Mouse (Mus musculus) heart, embryonic 11.5 days (tissue): ENCODE results near the gene Tmem150b. TPM values are rescaled to one million over a fixed set of nuclear protein-coding genes. Genes with fewer than 3 reads are reported as not detected.
A peak's percentile ranks its signal among the peaks of the same experiment; 100 is the strongest.

ENCODE experiments used
- ATAC-seq: fragments of 200-750 bp; cut with Nextera tagmentation; replicated peaks from 2 replicates; pipeline ENCODE4 v1.8.0; 2017; ENCODE audit warnings: moderate library complexity; ENCODE audit not compliant: insufficient number of reproducible peaks, low FRiP score, low TSS enrichment
- H3K27ac ChIP-seq: fragments of 300-500 bp; sonication (generic); 2 replicates; pipeline ENCODE4 v1.5.1; 2014; ENCODE audit warnings: mild to moderate bottlenecking, low read depth, low read length
- H3K27me3 ChIP-seq: fragments of 300-500 bp; sonication (generic); 2 replicates; pipeline ENCODE4 v1.6.1; 2014; ENCODE audit warnings: mild to moderate bottlenecking, low read length, mixed read lengths; ENCODE audit not compliant: control insufficient read depth, insufficient read depth
- H3K36me3 ChIP-seq: fragments of 300-500 bp; sonication (generic); 2 replicates; pipeline ENCODE4 v1.6.1; 2014; ENCODE audit warnings: mild to moderate bottlenecking, low read length, moderate library complexity, mixed read lengths; ENCODE audit not compliant: control insufficient read depth, insufficient read depth
- H3K4me1 ChIP-seq: fragments of 300-500 bp; sonication (generic); 2 replicates; pipeline ENCODE4 v1.6.1; 2014; ENCODE audit warnings: low read length; ENCODE audit not compliant: control insufficient read depth, insufficient read depth
- H3K4me2 ChIP-seq: fragments of 300-500 bp; sonication (generic); 2 replicates; pipeline ENCODE4 v1.6.1; 2014; ENCODE audit warnings: mild to moderate bottlenecking, moderate library complexity
- H3K4me3 ChIP-seq: fragments of 300-500 bp; sonication (generic); 2 replicates; pipeline ENCODE4 v1.5.1; 2014; ENCODE audit warnings: low read depth, low read length
- H3K9ac ChIP-seq: fragments of 300-500 bp; sonication (generic); 2 replicates; pipeline ENCODE4 v1.6.1; 2014; ENCODE audit warnings: mild to moderate bottlenecking, low read depth, low read length, moderate library complexity
- H3K9me3 ChIP-seq: fragments of 300-500 bp; sonication (generic); replicated peaks from 2 replicates; pipeline ENCODE4 v1.6.1; 2016; ENCODE audit warnings: low read length; ENCODE audit not compliant: control insufficient read depth
- WGBS: fragments of 180-500 bp; shearing (Covaris S2); extraction: QIAGEN DNeasy Blood & Tissue Kit; methylation state at CpG from one replicate; pipeline ENCODE4 v1.1.7; 2014; ENCODE audit not compliant: insufficient replicate concordance; 5-methylcytosine and 5-hydroxymethylcytosine counted together
- polyA plus RNA-seq: library from polyadenylated mRNA; unstranded; fragments of >200 nt; fragmentation: Nextera tagmentation; extraction: Ambion mirVana; gene quantifications from 2 replicates; pipeline ENCODE4 v1.2.1, GENCODE M21; 2014

Gene Tmem150b
- polyA plus RNA-seq = not detected in 2 replicates

- 66% methylated on average over 7 of the region's 7 CpGs for WGBS
- Histone ChIP-seq H3K4me3 (no peak within 1 kb of the TSS), H3K27ac (no peak within 1 kb of the TSS), H3K9me3 (no peaks in the 10 kb centered on the region), H3K4me1 (no peaks in the 10 kb centered on the region), H3K4me2 (no peak within 1 kb of the TSS), H3K27me3 (no peaks in the 10 kb centered on the region), H3K36me3 (no peaks in the 10 kb centered on the region), H3K9ac (no peak within 1 kb of the TSS)
- ATAC-seq = no peak
Measured at GRCm38 (mm10) chr7:4725169-4725568, at the start of gene Tmem150b. Gene Tmem150b, minus strand, starts transcription at chr7:4725249.

GRCm38 (mm10) chr7:4771202-4771601 lies 46.2 kb upstream of the Tmem150b start, which contains the start of gene Fam71e2:
Gene Fam71e2, minus strand, starts transcription at chr7:4771302.
- Histone ChIP-seq H3K4me2 (no peak within 1 kb of the TSS), H3K9me3 (no peaks in the 10 kb centered on the region), H3K36me3 (no peaks in the 10 kb centered on the region), H3K4me1 (no peaks in the 10 kb centered on the region), H3K27me3 (peaks cover 18% of the 10 kb centered on the region), H3K4me3 (no peak within 1 kb of the TSS), H3K27ac (no peak within 1 kb of the TSS), H3K9ac (no peak within 1 kb of the TSS)
- 62% methylated on average over 3 of the region's 5 CpGs for WGBS
- no peak for ATAC-seq

GRCm38 (mm10) chr7:4764946-4765710 lies 40.1 kb upstream of the Tmem150b start:
- Histone ChIP-seq H3K4me3 (no peak overlapping the region), H3K27ac (no peak overlapping the region), H3K4me2 (no peak overlapping the region), H3K27me3 (no peaks in the 10 kb centered on the region), H3K9me3 (no peaks in the 10 kb centered on the region), H3K9ac (no peak overlapping the region), H3K36me3 (no peaks in the 10 kb centered on the region), H3K4me1 (no peaks in the 10 kb centered on the region)
- WGBS = 31% methylated on average over 4 of the region's 4 CpGs
- no peak for ATAC-seq

- Histone ChIP-seq H3K27me3 (no peaks in the 10 kb centered on the region), H3K9me3 (no peaks in the 10 kb centered on the region), H3K4me3 (no peak overlapping the region), H3K27ac (no peak overlapping the region), H3K4me1 (no peaks in the 10 kb centered on the region), H3K36me3 (no peaks in the 10 kb centered on the region), H3K9ac (no peak overlapping the region), H3K4me2 (no peak overlapping the region)
- ATAC-seq = no peak
- 41% methylated on average over 1 of the region's 1 CpGs for WGBS
Measured at GRCm38 (mm10) chr7:4759670-4760069, 34.6 kb upstream of the Tmem150b start.

GRCm38 (mm10) chr7:4752821-4753570 lies 27.9 kb upstream of the Tmem150b start, which contains the start of gene Cox6b2:
Gene Cox6b2, minus strand, starts transcription at chr7:4753094.
- H3K9ac ChIP-seq = peak within 1 kb of the TSS; percentile 60
- H3K27ac ChIP-seq = no peak within 1 kb of the TSS
- no peaks in the 10 kb centered on the region for H3K9me3 ChIP-seq
- H3K4me1 ChIP-seq = peaks cover 12% of the 10 kb centered on the region
- no peaks in the 10 kb centered on the region for H3K36me3 ChIP-seq
- ATAC-seq = peak; percentile 93
- peak within 1 kb of the TSS; percentile 43 for H3K4me3 ChIP-seq
- H3K27me3 ChIP-seq = no peaks in the 10 kb centered on the region
- 3% methylated on average over 21 of the region's 24 CpGs for WGBS
- H3K4me2 ChIP-seq = peak within 1 kb of the TSS; percentile 68

GRCm38 (mm10) chr7:4751971-4752820 lies 27.1 kb upstream of the Tmem150b start:
- H3K9me3 ChIP-seq = no peaks in the 10 kb centered on the region
- H3K4me2 ChIP-seq = peak overlapping the region; percentile 68
- H3K4me3 ChIP-seq = peak overlapping the region; percentile 43
- no peaks in the 10 kb centered on the region for H3K27me3 ChIP-seq
- 2% methylated on average over 30 of the region's 30 CpGs for WGBS
- H3K9ac ChIP-seq = peak overlapping the region; percentile 60
- H3K27ac ChIP-seq = no peak overlapping the region
- ATAC-seq = peak; percentile 83
- H3K4me1 ChIP-seq = peaks cover 12% of the 10 kb centered on the region
- H3K36me3 ChIP-seq = no peaks in the 10 kb centered on the region

- Histone ChIP-seq H3K9me3 (no peaks in the 10 kb centered on the region), H3K4me1 (peaks cover 12% of the 10 kb centered on the region), H3K4me2 (no peak overlapping the region), H3K4me3 (no peak overlapping the region), H3K36me3 (peaks cover 9% of the 10 kb centered on the region), H3K9ac (no peak overlapping the region), H3K27me3 (no peaks in the 10 kb centered on the region), H3K27ac (peak overlapping the region; percentile 57)
- peak; percentile 55 for ATAC-seq
- WGBS = 51% methylated on average over 2 of the region's 2 CpGs
Measured at GRCm38 (mm10) chr7:4749169-4749568, 24.1 kb upstream of the Tmem150b start.

- no peak overlapping the region for H3K4me2 ChIP-seq
- peaks cover 9% of the 10 kb centered on the region for H3K36me3 ChIP-seq
- no peaks in the 10 kb centered on the region for H3K9me3 ChIP-seq
- no peak overlapping the region for H3K9ac ChIP-seq
- H3K4me1 ChIP-seq = peaks cover 13% of the 10 kb centered on the region
- ATAC-seq = no peak
- 70% methylated on average over 4 of the region's 4 CpGs for WGBS
- peak overlapping the region; percentile 80 for H3K27ac ChIP-seq
- no peak overlapping the region for H3K4me3 ChIP-seq
- H3K27me3 ChIP-seq = no peaks in the 10 kb centered on the region
Measured at GRCm38 (mm10) chr7:4748321-4748720, 23.3 kb upstream of the Tmem150b start.
